Mouse (Mus musculus) forebrain, postnatal 0 days (tissue): ENCODE measurements at regions not wholly inside any gene's neighbourhood (a gene's known extent, or its start where the extent isn't known, plus 50 kb on each side); places are given as distances from the start of the nearest gene placed in this dataset.

Experiments
- ATAC-seq: fragments of 200-750 bp; cut with Nextera tagmentation; 2 replicates; pipeline ENCODE4 v1.8.0; 2017; ENCODE audit warnings: mild to moderate bottlenecking, moderate library complexity
- DNase-seq: peaks from one replicate; pipeline ENCODE4 v3.0.0-alpha.2; 2015
- H3K27ac ChIP-seq: fragments of 300-500 bp; sonication (generic); 2 replicates; pipeline ENCODE4 v1.5.1; 2014; ENCODE audit warnings: low read depth, mild to moderate bottlenecking, antibody characterized with exemption, low read length, moderate library complexity, mixed read lengths
- H3K27me3 ChIP-seq: fragments of 300-500 bp; sonication (generic); 2 replicates; pipeline ENCODE4 v1.6.1; 2014; ENCODE audit warnings: mild to moderate bottlenecking, low read length, mixed read lengths; ENCODE audit not compliant: insufficient read depth
- H3K36me3 ChIP-seq: fragments of 300-500 bp; sonication (generic); 2 replicates; pipeline ENCODE4 v1.6.1; 2014; ENCODE audit warnings: mild to moderate bottlenecking, moderate library complexity; ENCODE audit not compliant: insufficient read depth
- H3K4me1 ChIP-seq: fragments of 300-500 bp; sonication (generic); 2 replicates; pipeline ENCODE4 v1.6.1; 2014; ENCODE audit warnings: antibody characterized with exemption; ENCODE audit not compliant: insufficient read depth
- H3K4me2 ChIP-seq: fragments of 300-500 bp; sonication (generic); 2 replicates; pipeline ENCODE4 v1.6.1; 2014; ENCODE audit warnings: low read depth, mild to moderate bottlenecking, moderate library complexity
- H3K4me3 ChIP-seq: fragments of 300-500 bp; sonication (generic); 2 replicates; pipeline ENCODE4 v1.5.1; 2014; ENCODE audit warnings: low read depth, low read length, mixed read lengths
- H3K9ac ChIP-seq: fragments of 300-500 bp; sonication (generic); 2 replicates; pipeline ENCODE4 v1.6.1; 2014; ENCODE audit warnings: mild to moderate bottlenecking
- H3K9me3 ChIP-seq: fragments of 300-500 bp; sonication (generic); 2 replicates; pipeline ENCODE4 v1.6.1; 2016; ENCODE audit warnings: low read length
- CTCF ChIP-seq: sonication (generic); IDR thresholded peaks from 2 replicates; pipeline ENCODE4 v1.5.1; 2016; ENCODE audit warnings: antibody characterized with exemption, control low read depth, low read depth
- WGBS: fragments of 180-500 bp; shearing (Covaris S2); extraction: QIAGEN DNeasy Blood & Tissue Kit; methylation state at CpG from one replicate; pipeline ENCODE4 v1.1.7; 2014; 5-methylcytosine and 5-hydroxymethylcytosine counted together

DNA sequence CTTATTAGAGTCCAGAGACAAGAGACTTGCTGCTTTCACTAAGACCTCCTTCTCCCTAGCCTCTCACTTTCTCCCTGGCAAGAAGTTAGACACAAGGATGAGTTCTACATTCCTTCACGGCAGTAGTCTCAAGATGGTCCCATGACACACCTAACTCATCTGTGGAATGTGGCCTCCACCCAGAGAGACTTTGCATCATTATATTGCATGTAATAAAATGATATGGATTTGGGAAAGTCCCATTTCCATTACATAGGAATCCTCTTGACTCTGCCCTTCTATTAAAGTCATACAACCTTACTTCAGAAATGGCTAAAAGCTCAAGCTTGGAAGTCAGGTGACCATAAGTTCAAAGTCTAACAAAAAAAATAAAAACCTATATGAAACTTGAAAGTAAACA is 165.4 kb downstream of the Atp6ap1l start:
- Histone ChIP-seq H3K27ac (no peak overlapping the region), H3K9me3 (no peaks in the 10 kb centered on the region), H3K27me3 (no peaks in the 10 kb centered on the region), H3K4me3 (no peak overlapping the region), H3K36me3 (no peaks in the 10 kb centered on the region), H3K9ac (no peak overlapping the region), H3K4me1 (no peaks in the 10 kb centered on the region), H3K4me2 (no peak overlapping the region)
- TF ChIP-seq CTCF: no peak
- WGBS: 97% methylated on average over 1 of the region's 1 CpGs
- DNase-seq (no peak), ATAC-seq (no peak)

DNA sequence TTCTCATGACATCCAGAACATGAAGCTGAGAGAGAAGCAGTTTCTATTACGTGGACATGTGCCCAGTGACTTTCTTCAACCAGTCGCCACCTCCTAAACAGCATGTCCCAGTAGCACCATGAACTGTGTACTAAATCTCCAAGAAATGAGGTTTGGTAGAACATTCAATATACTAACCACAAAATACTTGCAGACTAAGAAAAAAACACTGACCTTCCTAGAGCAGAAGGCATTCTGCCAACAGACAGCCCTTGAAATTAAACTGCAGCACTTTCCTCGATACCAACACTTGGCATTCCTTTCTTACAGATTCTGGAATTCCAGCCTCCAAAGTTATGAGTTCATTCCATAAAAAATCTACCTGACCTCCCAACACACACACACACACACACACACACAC is 166.6 kb downstream of the Atp6ap1l start:
- ATAC-seq (no peak), DNase-seq (no peak)
- H3K27ac ChIP-seq: no peak overlapping the region
- H3K4me3 ChIP-seq: no peak overlapping the region
- no peaks in the 10 kb centered on the region for H3K4me1 ChIP-seq
- no peaks in the 10 kb centered on the region for H3K27me3 ChIP-seq
- no peaks in the 10 kb centered on the region for H3K9me3 ChIP-seq
- 82% methylated on average over 3 of the region's 3 CpGs for WGBS
- no peak overlapping the region for H3K4me2 ChIP-seq
- no peaks in the 10 kb centered on the region for H3K36me3 ChIP-seq
- no peak overlapping the region for H3K9ac ChIP-seq
- no peak for TF ChIP-seq CTCF

- 93% methylated on average over 3 of the region's 3 CpGs for WGBS
Observed at GRCm38 (mm10) chr13:90733265-90733664, 171.9 kb downstream of the Atp6ap1l start.

DNA sequence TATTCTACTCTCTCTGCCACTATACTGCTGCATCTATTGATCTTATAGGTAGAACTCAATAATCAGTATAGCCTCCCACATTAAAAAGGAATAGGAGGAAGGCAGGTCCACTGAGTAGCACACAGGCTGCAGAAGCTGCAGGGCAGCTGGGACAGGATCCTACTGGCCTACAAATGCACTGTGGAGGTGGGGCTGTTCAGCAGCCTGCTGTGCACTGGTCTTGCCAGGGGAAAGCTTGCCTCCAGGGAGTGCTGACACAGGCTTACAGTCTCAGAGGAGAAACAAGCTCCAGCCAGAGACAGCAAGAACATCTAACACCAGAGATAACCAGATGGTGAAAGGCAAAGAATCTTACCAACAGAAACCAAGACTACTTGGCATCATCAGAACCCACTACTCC is 176.1 kb downstream of the Atp6ap1l start:
- Histone ChIP-seq H3K27me3 (no peaks in the 10 kb centered on the region), H3K4me1 (no peaks in the 10 kb centered on the region), H3K4me2 (no peak overlapping the region), H3K9me3 (no peaks in the 10 kb centered on the region), H3K9ac (no peak overlapping the region), H3K27ac (no peak overlapping the region), H3K4me3 (no peak overlapping the region), H3K36me3 (no peaks in the 10 kb centered on the region)
- no peak for TF ChIP-seq CTCF
- ATAC-seq: peak; percentile 69
- DNase-seq: no peak

More at GRCm38 (mm10) chr13:90733265-90733664, 171.9 kb downstream of the Atp6ap1l start:
- Histone ChIP-seq H3K4me3 (no peak overlapping the region), H3K4me2 (no peak overlapping the region), H3K36me3 (no peaks in the 10 kb centered on the region), H3K9me3 (no peaks in the 10 kb centered on the region), H3K9ac (no peak overlapping the region), H3K27ac (no peak overlapping the region), H3K27me3 (no peaks in the 10 kb centered on the region), H3K4me1 (no peaks in the 10 kb centered on the region)
- ATAC-seq (no peak), DNase-seq (no peak)
- TF ChIP-seq CTCF: no peak

DNA sequence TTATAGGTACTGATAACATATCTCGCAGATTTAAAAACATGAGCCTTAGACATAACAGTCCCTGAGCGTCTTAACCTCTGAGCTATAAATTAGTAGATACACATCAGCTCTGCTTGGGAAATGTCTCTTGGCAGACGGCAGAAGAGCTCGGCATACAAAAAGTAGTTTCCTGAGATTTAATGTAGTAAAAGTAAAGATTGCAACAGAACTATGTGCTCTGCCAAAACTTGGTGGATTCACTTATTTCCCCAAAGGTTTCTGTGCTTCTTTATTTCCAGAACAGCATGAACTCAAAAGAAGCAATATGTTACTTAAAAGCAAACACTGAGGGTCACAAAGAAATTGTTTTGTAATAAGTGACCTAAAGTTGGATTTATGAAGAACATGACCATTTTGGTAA is 177.3 kb downstream of the Atp6ap1l start:
- no peaks in the 10 kb centered on the region for H3K9me3 ChIP-seq
- peaks cover 3% of the 10 kb centered on the region; the same call in 1 of the 2 replicates for H3K4me1 ChIP-seq
- no peak overlapping the region for H3K27ac ChIP-seq
- no peak for ATAC-seq
- WGBS: 85% methylated on average over 4 of the region's 4 CpGs
- DNase-seq: no peak
- no peak overlapping the region for H3K4me3 ChIP-seq
- no peak overlapping the region for H3K4me2 ChIP-seq
- H3K9ac ChIP-seq: no peak overlapping the region
- no peaks in the 10 kb centered on the region for H3K27me3 ChIP-seq
- no peaks in the 10 kb centered on the region for H3K36me3 ChIP-seq
- no peak for TF ChIP-seq CTCF

GRCm38 (mm10) chr13:90725053-90725827 is 179.9 kb downstream of the Atp6ap1l start:
- TF ChIP-seq CTCF: no peak
- no peaks in the 10 kb centered on the region for H3K36me3 ChIP-seq
- WGBS: 78% methylated on average over 10 of the region's 10 CpGs
- H3K4me2 ChIP-seq: no peak overlapping the region
- no peak overlapping the region for H3K9ac ChIP-seq
- H3K4me3 ChIP-seq: no peak overlapping the region
- H3K9me3 ChIP-seq: no peaks in the 10 kb centered on the region
- DNase-seq (no peak), ATAC-seq (no peak)
- no peaks in the 10 kb centered on the region for H3K27me3 ChIP-seq
- H3K4me1 ChIP-seq: peaks cover 4% of the 10 kb centered on the region; the same call in 1 of the 2 replicates
- H3K27ac ChIP-seq: no peak overlapping the region

DNA sequence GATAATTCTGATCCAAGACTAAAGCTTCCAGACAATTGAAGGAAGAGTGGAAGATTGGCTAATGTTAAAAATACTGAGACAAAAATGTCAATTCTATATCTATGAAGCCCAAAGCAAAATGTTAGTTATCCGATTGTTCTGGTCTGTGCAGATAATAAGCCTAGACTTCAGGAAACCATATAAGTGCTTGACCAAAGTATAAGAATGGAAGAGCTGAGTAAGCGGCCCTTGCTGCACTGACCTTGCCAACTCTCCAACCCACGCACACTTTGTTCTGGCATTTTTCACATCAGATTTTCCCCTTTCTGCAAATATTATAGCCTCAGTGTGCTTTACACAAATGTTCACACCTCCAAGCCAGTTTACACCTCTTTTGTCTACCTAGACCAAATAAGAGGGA is 180.6 kb downstream of the Atp6ap1l start:
- H3K4me3 ChIP-seq: no peak overlapping the region
- H3K9me3 ChIP-seq: no peaks in the 10 kb centered on the region
- H3K9ac ChIP-seq: no peak overlapping the region
- peaks cover 4% of the 10 kb centered on the region; the same call in 1 of the 2 replicates for H3K4me1 ChIP-seq
- no peak for TF ChIP-seq CTCF
- H3K27ac ChIP-seq: no peak overlapping the region
- no peak overlapping the region for H3K4me2 ChIP-seq
- ATAC-seq (no peak), DNase-seq (no peak)
- H3K36me3 ChIP-seq: no peaks in the 10 kb centered on the region
- 92% methylated on average over 3 of the region's 3 CpGs for WGBS
- no peaks in the 10 kb centered on the region for H3K27me3 ChIP-seq
